Mouse (Mus musculus) ES-CJ7 (cell line): Measurements from ENCODE around the gene Fli1.

Experiments used
- DNase-seq: peaks from one replicate; pipeline ENCODE4 v3.0.0; 2011; ENCODE audit warnings: low read depth, low spot score

The Fli1 gene

GRCm38 (mm10) chr9:32542212-32543039 lies at the start of gene Fli1:
Fli1 (minus strand) TSS chr9:32542861.
- DNase-seq, result no peak

GRCm38 (mm10) chr9:32591732-32592582 lies 49.3 kb upstream of the Fli1 start:
- DNase-seq, result peak; percentile 81

- no peak for DNase-seq
Measured at GRCm38 (mm10) chr9:32590571-32590970, 47.9 kb upstream of the Fli1 start.

- DNase-seq, result peak; percentile 77
Measured at GRCm38 (mm10) chr9:32589900-32590299, 47.2 kb upstream of the Fli1 start.

- peak; percentile 21 for DNase-seq
Measured at GRCm38 (mm10) chr9:32585357-32585756, 42.7 kb upstream of the Fli1 start.

GRCm38 (mm10) chr9:32583905-32584304 lies 41.2 kb upstream of the Fli1 start:
- no peak for DNase-seq

GRCm38 (mm10) chr9:32581851-32582573 lies 39.4 kb upstream of the Fli1 start:
- no peak for DNase-seq

GRCm38 (mm10) chr9:32578411-32578810 lies 35.8 kb upstream of the Fli1 start:
- no peak for DNase-seq

- no peak for DNase-seq
Measured at GRCm38 (mm10) chr9:32573638-32574037, 31.0 kb upstream of the Fli1 start.

- DNase-seq, result no peak
Measured at GRCm38 (mm10) chr9:32571676-32572075, 29.0 kb upstream of the Fli1 start.

GRCm38 (mm10) chr9:32570547-32570946 lies 27.9 kb upstream of the Fli1 start:
- no peak for DNase-seq

- no peak for DNase-seq
Measured at GRCm38 (mm10) chr9:32569261-32569660, 26.6 kb upstream of the Fli1 start.

GRCm38 (mm10) chr9:32567603-32568002 lies 24.9 kb upstream of the Fli1 start:
- no peak for DNase-seq

- DNase-seq, result no peak
Measured at GRCm38 (mm10) chr9:32565309-32565708, 22.6 kb upstream of the Fli1 start.

- no peak for DNase-seq
Measured at GRCm38 (mm10) chr9:32562837-32563236, 20.2 kb upstream of the Fli1 start.

GRCm38 (mm10) chr9:32562409-32562808 lies 19.7 kb upstream of the Fli1 start:
- DNase-seq, result no peak

- no peak for DNase-seq
Measured at GRCm38 (mm10) chr9:32561190-32561890, 18.7 kb upstream of the Fli1 start.

GRCm38 (mm10) chr9:32559859-32560258 lies 17.2 kb upstream of the Fli1 start:
- no peak for DNase-seq

GRCm38 (mm10) chr9:32559454-32559853 lies 16.8 kb upstream of the Fli1 start:
- no peak for DNase-seq

- no peak for DNase-seq
Measured at GRCm38 (mm10) chr9:32556313-32556712, 13.7 kb upstream of the Fli1 start.

- no peak for DNase-seq
Measured at GRCm38 (mm10) chr9:32555279-32555678, 12.6 kb upstream of the Fli1 start.
